Mouse (Mus musculus) megakaryocyte, embryonic 14.5 days (primary cell): ENCODE results near the gene Rnf114.

Source experiments
- FLI1 ChIP-seq: IDR thresholded peaks from 2 replicates; pipeline ENCODE4 v1.6.1; 2012; ENCODE audit warnings: low read length, inconsistent platforms, mixed read lengths
- GATA1 ChIP-seq: IDR thresholded peaks from 3 replicates; pipeline ENCODE4 v1.6.1; 2012; ENCODE audit warnings: mixed read lengths, low read length, inconsistent platforms, borderline replicate concordance

GRCm38 (mm10) chr2:167476200-167476688 is 16.2 kb upstream of the Rnf114 start:
- TF ChIP-seq FLI1 (no peak), GATA1 (no peak)
